Mouse (Mus musculus) neural tube, embryonic 12.5 days (tissue): ENCODE results near the gene Fasn. TPM values are rescaled to one million over a fixed set of nuclear protein-coding genes. Genes with fewer than 3 reads are reported as not detected.

ENCODE experiments used
- ATAC-seq: fragments of 200-750 bp; cut with Nextera tagmentation; 2 replicates; pipeline ENCODE4 v1.8.0; 2017; ENCODE audit warnings: low read depth, mild to moderate bottlenecking, moderate TSS enrichment, moderate library complexity; ENCODE audit not compliant: low FRiP score
- H3K27ac ChIP-seq: fragments of 300-500 bp; sonication (generic); 2 replicates; pipeline ENCODE4 v1.5.1; 2016
- H3K27me3 ChIP-seq: fragments of 300-500 bp; sonication (generic); replicated peaks from 2 replicates; pipeline ENCODE4 v1.6.1; 2016; ENCODE audit warnings: mild to moderate bottlenecking
- H3K36me3 ChIP-seq: fragments of 300-500 bp; sonication (generic); 2 replicates; pipeline ENCODE4 v1.6.1; 2016; ENCODE audit warnings: mild to moderate bottlenecking
- H3K4me1 ChIP-seq: fragments of 300-500 bp; sonication (generic); 2 replicates; pipeline ENCODE4 v1.6.1; 2016
- H3K4me2 ChIP-seq: fragments of 300-500 bp; sonication (generic); replicated peaks from 2 replicates; pipeline ENCODE4 v1.6.1; 2016; ENCODE audit warnings: mild to moderate bottlenecking
- H3K4me3 ChIP-seq: fragments of 300-500 bp; sonication (generic); 2 replicates; pipeline ENCODE4 v1.5.1; 2016
- H3K9ac ChIP-seq: fragments of 300-500 bp; sonication (generic); 2 replicates; pipeline ENCODE4 v1.6.1; 2016; ENCODE audit warnings: mild to moderate bottlenecking
- H3K9me3 ChIP-seq: fragments of 300-500 bp; sonication (generic); 2 replicates; pipeline ENCODE4 v1.6.1; 2016; ENCODE audit warnings: mild to moderate bottlenecking
- WGBS: fragments of 180-500 bp; shearing (Covaris S2); methylation state at CpG from one replicate; pipeline ENCODE4 v1.1.7; 2016; 5-methylcytosine and 5-hydroxymethylcytosine counted together
- polyA plus RNA-seq: library from polyadenylated mRNA; unstranded; fragments of >200 nt; fragmentation: Nextera tagmentation; extraction: Ambion mirVana; gene quantifications from 2 replicates; pipeline ENCODE4 v1.2.1, GENCODE M21; 2016

Gene Fasn
- polyA plus RNA-seq, 1 experiment from 2014 or later, result 102 TPM

DNA sequence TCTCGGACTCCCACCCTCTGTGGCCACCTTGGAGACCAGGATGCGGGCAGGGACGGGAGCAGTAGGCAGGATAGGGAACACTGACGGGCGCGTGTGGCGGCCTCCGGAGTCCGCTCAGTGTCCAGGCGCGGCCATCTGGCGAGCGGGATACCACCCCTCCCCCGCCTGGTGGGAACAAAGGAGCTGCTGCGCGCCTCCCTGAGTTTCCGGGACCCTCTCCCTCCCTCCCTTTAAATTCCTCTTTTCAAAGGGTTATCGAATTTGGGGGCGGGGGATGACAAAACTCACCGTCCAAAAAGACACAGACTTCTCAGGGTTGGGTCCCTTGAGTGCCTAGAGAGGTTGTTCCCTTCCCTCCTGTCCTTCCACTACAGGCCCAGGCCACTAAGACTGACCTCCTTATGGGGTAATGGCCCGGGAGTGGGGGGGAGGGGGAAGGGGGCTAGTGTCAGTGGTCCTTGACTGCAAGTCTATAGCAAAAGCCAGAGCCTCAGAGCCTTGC is 491 bp upstream of the Fasn start:
- Histone ChIP-seq H3K9ac (peak overlapping the region; percentile 93), H3K9me3 (no peaks in the 10 kb centered on the region), H3K36me3 (peaks cover 25% of the 10 kb centered on the region), H3K4me1 (peaks cover 39% of the 10 kb centered on the region), H3K4me3 (peak overlapping the region; percentile 86), H3K4me2 (peak overlapping the region; percentile 97), H3K27ac (peak overlapping the region; percentile 98), H3K27me3 (no peaks in the 10 kb centered on the region)
- ATAC-seq, result peak; percentile 74
- WGBS, result under 1% methylated on average over 21 of the region's 21 CpGs

DNA sequence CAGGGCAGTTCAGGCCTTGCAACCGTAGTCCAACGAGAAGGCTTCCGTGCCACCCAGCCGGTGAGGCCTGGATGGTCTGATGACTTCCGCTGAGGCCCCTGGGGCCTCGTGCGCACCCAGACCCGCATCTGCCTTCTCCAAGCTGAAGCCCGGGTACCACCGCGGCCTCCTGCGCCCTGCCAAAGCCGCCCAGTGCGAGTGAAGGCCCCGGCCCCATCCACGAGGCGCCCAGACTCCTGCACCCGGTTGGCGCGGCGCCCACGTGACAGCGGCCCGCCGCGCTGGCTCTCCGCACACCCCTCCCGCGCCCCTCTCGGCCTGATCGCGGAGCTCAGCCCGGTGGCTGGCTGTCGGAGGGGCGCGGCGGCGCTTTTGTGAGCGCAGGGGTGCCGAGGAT is 798 bp downstream of the Fasn start:
- Histone ChIP-seq H3K9me3 (no peaks in the 10 kb centered on the region), H3K9ac (peak overlapping the region; percentile 93), H3K27me3 (no peaks in the 10 kb centered on the region), H3K36me3 (peaks cover 38% of the 10 kb centered on the region), H3K4me3 (peak overlapping the region; percentile 86), H3K4me2 (peak overlapping the region; percentile 97), H3K27ac (peak overlapping the region; percentile 98), H3K4me1 (peaks cover 44% of the 10 kb centered on the region)
- peak; percentile 52 for ATAC-seq
- WGBS, result under 1% methylated on average over 40 of the region's 40 CpGs

DNA sequence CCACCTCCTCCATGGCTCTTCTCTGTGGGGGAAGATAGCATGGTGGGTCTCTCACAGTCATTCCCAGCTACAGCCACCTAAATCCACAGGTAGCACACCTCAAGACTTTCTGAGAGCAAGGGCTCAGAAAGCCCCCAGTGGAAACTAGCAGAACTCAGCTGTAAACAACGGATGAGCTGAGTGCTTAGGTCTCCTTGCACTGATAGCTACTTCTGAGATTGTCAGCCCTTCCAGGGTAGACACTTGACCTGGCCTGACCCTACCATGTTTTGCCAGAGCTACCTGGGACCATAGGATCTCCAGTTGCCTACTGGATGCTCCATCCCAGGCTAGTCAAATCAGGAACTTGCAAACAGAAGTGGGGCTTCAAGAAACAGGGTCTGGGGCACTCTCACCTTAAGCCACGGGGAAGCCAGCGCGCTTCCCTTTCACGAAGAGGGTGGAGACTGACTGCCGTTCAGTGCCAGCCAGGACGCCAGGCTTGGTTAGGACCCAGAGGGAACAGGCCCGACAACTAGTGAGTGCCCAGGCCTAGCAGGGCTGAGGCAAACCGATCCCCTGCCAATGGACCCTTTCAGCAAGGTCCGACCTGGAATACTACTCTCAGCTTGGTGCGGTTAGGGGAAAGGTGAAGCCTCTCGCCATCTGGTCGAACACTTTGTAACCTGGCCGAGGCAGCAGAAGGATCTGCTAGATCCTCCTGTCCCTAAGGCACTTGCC is 1.4 kb downstream of the Fasn start:
- Histone ChIP-seq H3K36me3 (peaks cover 43% of the 10 kb centered on the region), H3K9ac (peak overlapping the region; percentile 93), H3K9me3 (no peaks in the 10 kb centered on the region), H3K27me3 (no peaks in the 10 kb centered on the region), H3K4me1 (peaks cover 44% of the 10 kb centered on the region), H3K27ac (peak overlapping the region; percentile 98), H3K4me3 (peak overlapping the region; percentile 86), H3K4me2 (peak overlapping the region; percentile 97)
- no peak for ATAC-seq
- 1% methylated on average over 14 of the region's 14 CpGs for WGBS

DNA sequence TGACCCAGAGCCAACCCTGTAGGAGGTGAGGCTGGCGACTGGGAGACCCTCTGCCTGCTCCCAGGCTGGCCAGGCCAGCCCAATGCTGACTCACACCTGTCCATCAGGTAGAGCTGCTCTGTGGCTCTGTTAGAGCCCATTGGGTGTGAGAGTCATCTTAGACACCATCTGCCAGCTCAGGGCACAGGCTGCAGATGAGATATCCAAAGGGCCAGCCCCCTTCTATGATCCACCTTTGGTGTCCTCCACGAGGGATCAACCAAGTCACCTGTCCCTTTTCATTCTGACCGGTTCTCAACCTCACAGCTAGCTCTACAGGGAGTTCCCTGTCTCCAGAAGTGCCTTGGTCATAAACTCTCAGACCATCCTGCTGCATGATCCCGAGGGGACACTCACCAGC is 2.0 kb downstream of the Fasn start:
- Histone ChIP-seq H3K4me2 (peak overlapping the region; percentile 97), H3K4me1 (peaks cover 44% of the 10 kb centered on the region), H3K36me3 (peaks cover 50% of the 10 kb centered on the region), H3K27ac (no peak overlapping the region), H3K9ac (peak overlapping the region; percentile 93), H3K27me3 (no peaks in the 10 kb centered on the region), H3K9me3 (no peaks in the 10 kb centered on the region), H3K4me3 (peak overlapping the region; percentile 86)
- WGBS, result 56% methylated on average over 4 of the region's 4 CpGs
- no peak for ATAC-seq

DNA sequence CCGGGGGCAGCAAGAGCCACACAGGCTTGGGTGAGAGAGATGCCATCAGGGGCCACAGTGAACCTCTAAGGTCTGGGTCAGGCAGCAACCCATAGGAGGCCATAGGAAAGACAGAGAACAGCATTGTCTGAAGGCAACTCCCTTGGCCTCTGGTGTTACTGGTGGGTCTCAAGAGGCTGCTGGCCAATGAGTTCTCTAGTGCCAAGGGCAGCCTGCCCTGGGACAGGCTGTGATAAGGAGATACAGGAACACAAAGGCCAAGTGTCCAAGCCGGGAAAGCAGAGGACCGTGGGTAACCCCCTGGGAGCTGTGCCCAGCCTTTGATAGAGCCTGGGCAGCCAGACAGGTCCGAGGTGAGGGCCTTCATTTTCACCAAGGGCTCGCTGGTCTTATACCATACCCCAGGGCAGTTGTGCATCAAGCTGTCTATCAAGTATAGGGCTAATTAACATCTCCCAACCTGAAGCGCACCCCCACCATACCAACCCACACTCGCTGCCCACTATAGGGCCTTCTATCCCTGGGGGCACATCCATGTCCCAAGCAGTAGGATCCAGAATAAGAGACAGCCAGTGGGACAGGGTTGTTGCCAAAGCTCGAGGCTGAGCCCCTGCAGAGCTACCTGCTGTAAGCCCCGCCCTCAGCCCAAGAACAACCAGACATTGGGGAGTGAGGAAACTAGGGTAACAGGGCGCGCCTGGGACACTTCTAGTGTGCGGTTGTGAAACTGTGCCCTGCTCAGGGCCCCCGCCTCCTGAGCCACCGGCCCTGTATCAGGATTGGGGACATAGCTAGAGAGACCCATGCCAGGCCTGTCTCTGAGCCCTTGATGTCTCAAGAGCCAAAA is 3.0 kb downstream of the Fasn start:
- no peak for ATAC-seq
- Histone ChIP-seq H3K4me3 (peak overlapping the region; percentile 86), H3K9ac (peak overlapping the region; percentile 23; the same call in 1 of the 2 replicates), H3K4me1 (peaks cover 44% of the 10 kb centered on the region), H3K4me2 (peak overlapping the region; percentile 97), H3K9me3 (no peaks in the 10 kb centered on the region), H3K27ac (no peak overlapping the region), H3K36me3 (peaks cover 60% of the 10 kb centered on the region), H3K27me3 (no peaks in the 10 kb centered on the region)
- 84% methylated on average over 14 of the region's 14 CpGs for WGBS

DNA sequence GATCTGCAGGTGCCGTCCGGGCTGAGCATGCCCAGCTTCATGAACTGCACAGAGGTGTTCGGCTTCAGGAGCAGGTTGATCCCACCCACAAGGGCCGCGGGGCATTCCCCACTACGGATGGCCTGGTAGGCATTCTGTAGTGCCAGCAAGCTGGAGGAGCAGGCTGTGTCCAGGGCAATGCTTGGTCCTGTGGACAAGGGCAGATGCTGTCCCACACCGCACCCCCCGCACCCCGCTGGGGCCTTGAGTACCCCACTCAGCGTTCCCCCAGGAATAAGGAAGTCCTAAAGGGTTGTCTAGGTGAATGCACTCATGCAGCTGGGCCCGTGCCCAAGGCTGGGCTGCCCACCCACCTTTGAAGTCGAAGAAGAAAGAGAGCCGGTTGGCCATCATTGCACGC is 3.8 kb downstream of the Fasn start:
- Histone ChIP-seq H3K4me1 (peaks cover 39% of the 10 kb centered on the region), H3K27ac (no peak overlapping the region), H3K27me3 (no peaks in the 10 kb centered on the region), H3K9me3 (no peaks in the 10 kb centered on the region), H3K4me3 (no peak overlapping the region), H3K36me3 (peaks cover 68% of the 10 kb centered on the region), H3K4me2 (peak overlapping the region; percentile 97; the same call in 1 of the 2 replicates), H3K9ac (no peak overlapping the region)
- WGBS, result 92% methylated on average over 14 of the region's 14 CpGs
- no peak for ATAC-seq

DNA sequence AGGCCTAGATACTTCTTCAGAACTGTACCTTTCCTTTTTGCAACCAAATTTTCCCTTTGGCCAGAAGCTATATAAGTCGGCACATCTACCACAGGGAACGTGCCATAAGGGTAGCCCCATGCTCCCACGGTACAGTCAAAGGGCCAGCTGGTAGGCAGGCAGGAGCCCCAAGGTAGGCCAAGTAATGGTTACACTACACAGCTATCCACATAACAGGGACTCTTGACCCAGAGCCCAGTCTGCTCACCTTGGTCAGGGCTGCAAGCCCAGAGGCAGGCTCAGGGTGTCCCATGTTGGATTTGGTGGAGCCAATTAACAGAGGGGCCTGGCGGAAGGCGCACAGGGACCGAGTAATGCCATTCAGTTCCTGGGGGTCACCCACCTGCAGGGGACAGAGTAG is 4.8 kb downstream of the Fasn start:
- H3K27me3 ChIP-seq, result no peaks in the 10 kb centered on the region
- no peak for ATAC-seq
- H3K9me3 ChIP-seq, result no peaks in the 10 kb centered on the region
- no peak overlapping the region for H3K27ac ChIP-seq
- no peak overlapping the region for H3K9ac ChIP-seq
- peaks cover 77% of the 10 kb centered on the region for H3K36me3 ChIP-seq
- WGBS, result 92% methylated on average over 6 of the region's 6 CpGs
- no peak overlapping the region for H3K4me2 ChIP-seq
- H3K4me1 ChIP-seq, result peaks cover 32% of the 10 kb centered on the region
- no peak overlapping the region for H3K4me3 ChIP-seq

DNA sequence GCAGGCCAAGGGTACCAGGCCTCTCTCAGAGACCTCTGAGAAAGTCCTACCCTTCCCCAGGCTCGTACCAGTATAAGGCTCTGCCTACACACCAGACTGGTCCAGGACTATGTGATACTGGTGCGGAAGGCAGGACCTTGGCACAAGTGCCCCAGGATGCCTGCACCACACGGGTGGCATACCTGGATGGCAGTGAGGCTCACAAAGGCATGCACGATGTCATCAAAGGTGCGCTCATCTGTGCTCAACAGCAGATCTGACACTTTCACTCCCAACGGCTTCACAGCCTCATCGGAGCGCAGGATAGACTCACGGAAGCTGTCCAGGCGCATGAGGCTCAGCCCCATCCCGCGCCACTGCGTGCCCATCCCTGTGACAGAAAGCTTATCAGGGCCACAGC is 6.1 kb downstream of the Fasn start:
- Histone ChIP-seq H3K27me3 (no peaks in the 10 kb centered on the region), H3K4me1 (peaks cover 32% of the 10 kb centered on the region), H3K36me3 (peaks cover 90% of the 10 kb centered on the region), H3K4me2 (no peak overlapping the region), H3K9ac (no peak overlapping the region), H3K4me3 (no peak overlapping the region), H3K9me3 (no peaks in the 10 kb centered on the region), H3K27ac (no peak overlapping the region)
- ATAC-seq, result no peak
- WGBS, result 95% methylated on average over 13 of the region's 13 CpGs

DNA sequence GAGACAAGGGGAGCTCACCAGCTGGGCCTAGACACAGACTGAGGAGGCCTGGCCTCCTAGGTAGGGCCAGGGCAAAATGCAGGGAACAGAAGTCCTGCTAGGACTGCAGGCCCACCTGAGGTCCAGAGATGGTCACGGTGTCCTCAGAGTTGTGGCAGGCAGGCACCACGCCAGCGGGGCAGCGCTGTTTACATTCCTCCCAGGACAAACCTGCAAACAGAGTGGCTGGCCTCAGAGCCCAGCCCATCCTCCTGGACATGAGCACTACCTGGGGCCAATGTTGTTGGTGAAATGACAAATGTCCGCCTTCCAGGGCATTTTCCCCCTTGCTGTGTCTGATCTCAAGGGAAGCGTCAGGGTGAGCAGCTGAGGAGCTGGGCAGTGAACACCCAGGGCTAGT is 7.0 kb downstream of the Fasn start:
- Histone ChIP-seq H3K36me3 (peaks cover 99% of the 10 kb centered on the region), H3K9ac (no peak overlapping the region), H3K27ac (no peak overlapping the region), H3K4me3 (0 out of 2 replicates have a peak overlapping the region, but pooled peaks have one; percentile 1), H3K4me2 (no peak overlapping the region), H3K27me3 (no peaks in the 10 kb centered on the region), H3K9me3 (no peaks in the 10 kb centered on the region), H3K4me1 (peaks cover 24% of the 10 kb centered on the region)
- 92% methylated on average over 6 of the region's 6 CpGs for WGBS
- ATAC-seq, result no peak

DNA sequence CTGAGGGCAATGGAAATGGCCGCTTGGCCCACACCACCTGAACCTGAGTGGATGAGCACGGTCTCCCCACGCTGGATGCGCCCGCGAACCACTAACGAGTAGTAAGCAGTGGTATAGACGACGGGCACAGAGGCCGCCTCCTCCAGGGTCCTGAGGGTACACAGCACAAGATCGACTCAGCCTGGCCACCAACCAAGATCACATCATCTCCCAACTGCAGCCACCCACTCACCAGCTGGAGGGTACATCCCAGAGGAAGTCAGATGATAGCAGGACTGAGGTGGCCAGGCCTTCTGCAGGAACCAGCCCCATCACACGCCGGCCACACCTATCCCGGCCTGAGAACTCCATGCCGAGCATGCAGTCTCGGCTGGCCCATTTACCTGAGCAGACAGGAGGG is 12.3 kb downstream of the Fasn start:
- Histone ChIP-seq H3K36me3 (peaks cover 100% of the 10 kb centered on the region), H3K27ac (no peak overlapping the region), H3K27me3 (no peaks in the 10 kb centered on the region), H3K9ac (no peak overlapping the region), H3K4me1 (no peaks in the 10 kb centered on the region), H3K4me3 (no peak overlapping the region), H3K9me3 (no peaks in the 10 kb centered on the region), H3K4me2 (no peak overlapping the region)
- ATAC-seq, result no peak
- 94% methylated on average over 16 of the region's 16 CpGs for WGBS

DNA sequence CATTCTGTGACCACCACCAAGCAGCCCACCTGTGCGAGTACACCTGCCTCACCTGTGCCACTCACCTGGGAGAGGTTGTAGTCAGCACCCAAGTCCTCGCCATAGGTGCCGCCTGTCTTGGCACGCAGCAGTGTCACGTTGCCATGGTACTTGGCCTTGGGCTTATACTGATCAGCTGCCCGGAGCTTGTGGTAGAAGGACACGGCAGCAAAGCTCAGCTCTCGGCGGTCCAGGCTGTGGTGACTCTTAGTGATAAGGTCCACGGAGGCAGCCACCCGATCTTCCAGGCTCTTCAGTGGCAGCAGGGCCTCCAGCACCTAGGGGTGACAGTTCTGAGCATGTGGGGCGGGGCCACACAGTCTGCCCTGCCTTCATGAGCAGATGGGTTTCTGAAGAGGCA is 16.3 kb downstream of the Fasn start:
- ATAC-seq, result no peak
- Histone ChIP-seq H3K27ac (no peak overlapping the region), H3K27me3 (no peaks in the 10 kb centered on the region), H3K9me3 (no peaks in the 10 kb centered on the region), H3K4me3 (no peak overlapping the region), H3K9ac (no peak overlapping the region), H3K4me2 (no peak overlapping the region), H3K36me3 (peaks cover 77% of the 10 kb centered on the region), H3K4me1 (no peaks in the 10 kb centered on the region)
- 94% methylated on average over 12 of the region's 12 CpGs for WGBS
